Mouse (Mus musculus) urinary bladder, postnatal 25 days (tissue): Measurements from ENCODE around the gene Ttll9.
A peak's percentile ranks its signal among the peaks of the same experiment; 100 is the strongest.

Source experiments
- DNase-seq: peaks from one replicate; pipeline ENCODE4 v3.0.0; 2022; ENCODE audit warnings: low spot score

Gene Ttll9

GRCm38 (mm10) chr2:152962091-152962793 is at the start of gene Ttll9:
Gene Ttll9 (plus strand): TSS chr2:152962485.
- DNase-seq, result peak; percentile 54

GRCm38 (mm10) chr2:152913471-152913870 is 48.8 kb upstream of the Ttll9 start:
- no peak for DNase-seq

- peak; percentile 85 for DNase-seq
These were observed 47.8 kb upstream of the Ttll9 start for GRCm38 (mm10) chr2:152914310-152915120.

- no peak for DNase-seq
These were observed 46.8 kb upstream of the Ttll9 start for GRCm38 (mm10) chr2:152915453-152915852.

GRCm38 (mm10) chr2:152916111-152916510 is 46.2 kb upstream of the Ttll9 start:
- no peak for DNase-seq

GRCm38 (mm10) chr2:152917671-152918070 is 44.6 kb upstream of the Ttll9 start:
- no peak for DNase-seq

- no peak for DNase-seq
These were observed 39.9 kb upstream of the Ttll9 start for GRCm38 (mm10) chr2:152922376-152922775.

- DNase-seq, result no peak
These were observed 38.7 kb upstream of the Ttll9 start for GRCm38 (mm10) chr2:152923621-152924020.

GRCm38 (mm10) chr2:152924128-152924527 is 38.2 kb upstream of the Ttll9 start:
- no peak for DNase-seq

- DNase-seq, result no peak
These were observed 37.7 kb upstream of the Ttll9 start for GRCm38 (mm10) chr2:152924543-152924942.

GRCm38 (mm10) chr2:152925189-152925872 is 37.0 kb upstream of the Ttll9 start:
- no peak for DNase-seq

- DNase-seq, result no peak
These were observed 35.4 kb upstream of the Ttll9 start for GRCm38 (mm10) chr2:152926896-152927295.

GRCm38 (mm10) chr2:152927371-152927770 is 34.9 kb upstream of the Ttll9 start:
- no peak for DNase-seq

- DNase-seq, result no peak
These were observed 33.9 kb upstream of the Ttll9 start for GRCm38 (mm10) chr2:152928219-152928987.

- no peak for DNase-seq
These were observed 33.3 kb upstream of the Ttll9 start for GRCm38 (mm10) chr2:152928988-152929370.

GRCm38 (mm10) chr2:152930276-152930675 is 32.0 kb upstream of the Ttll9 start:
- no peak for DNase-seq

GRCm38 (mm10) chr2:152931456-152932160 is 30.7 kb upstream of the Ttll9 start:
- DNase-seq, result no peak

- DNase-seq, result no peak
These were observed 29.2 kb upstream of the Ttll9 start, which contains the start of gene Foxs1 for GRCm38 (mm10) chr2:152933048-152933447. Gene Foxs1 (minus strand): TSS chr2:152933208.

- DNase-seq, result peak; percentile 61
These were observed 28.7 kb upstream of the Ttll9 start for GRCm38 (mm10) chr2:152933614-152934013.

GRCm38 (mm10) chr2:152939846-152940245 is 22.4 kb upstream of the Ttll9 start:
- no peak for DNase-seq

GRCm38 (mm10) chr2:152941106-152941505 is 21.2 kb upstream of the Ttll9 start:
- DNase-seq, result no peak
